Mouse (Mus musculus): Measurements from ENCODE around the gene Scn8a.

The Scn8a gene

DNA sequence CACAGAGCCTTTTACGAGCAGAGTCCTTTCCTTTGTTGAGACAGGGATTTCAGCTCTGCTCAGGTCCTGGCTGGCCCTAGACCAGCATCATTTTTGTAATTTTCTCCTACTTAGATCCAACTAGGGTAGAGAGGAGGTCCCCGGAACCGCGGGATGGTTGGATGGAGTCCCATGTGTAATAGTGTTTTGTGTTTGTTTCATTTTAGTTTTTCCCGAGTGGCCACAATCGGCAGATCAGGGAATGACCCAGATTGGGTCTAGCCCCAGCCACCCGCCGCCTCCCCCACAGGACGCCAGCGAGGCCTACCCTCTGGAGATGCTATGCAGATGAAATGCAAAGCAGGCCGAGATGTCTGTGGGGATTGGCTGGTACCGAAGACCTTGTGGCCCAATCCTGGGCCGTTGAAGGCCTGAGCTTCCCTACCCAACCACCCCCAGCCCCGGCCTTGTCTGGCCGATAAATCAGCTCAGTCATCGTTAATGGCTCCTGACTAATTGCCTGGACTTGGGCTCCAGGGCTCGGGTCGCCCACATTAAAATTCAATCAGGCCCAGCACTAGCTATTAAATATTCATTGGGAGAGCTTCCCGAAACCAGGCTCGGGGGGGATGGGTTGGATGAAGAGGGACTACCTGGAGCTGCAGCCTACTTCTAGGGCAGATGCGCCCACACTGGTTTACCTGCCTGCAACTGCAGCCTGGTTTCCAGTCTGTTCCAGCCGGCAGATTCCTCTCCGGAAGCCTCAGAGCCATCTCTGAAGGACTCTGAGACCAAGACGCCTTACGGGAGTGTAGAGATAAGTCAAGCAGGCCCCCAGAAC, 223.4 kb downstream of the Scn8a start:
- no peak for DNase-seq (ENCODE audit: low spot score in 2 of 2)

DNA sequence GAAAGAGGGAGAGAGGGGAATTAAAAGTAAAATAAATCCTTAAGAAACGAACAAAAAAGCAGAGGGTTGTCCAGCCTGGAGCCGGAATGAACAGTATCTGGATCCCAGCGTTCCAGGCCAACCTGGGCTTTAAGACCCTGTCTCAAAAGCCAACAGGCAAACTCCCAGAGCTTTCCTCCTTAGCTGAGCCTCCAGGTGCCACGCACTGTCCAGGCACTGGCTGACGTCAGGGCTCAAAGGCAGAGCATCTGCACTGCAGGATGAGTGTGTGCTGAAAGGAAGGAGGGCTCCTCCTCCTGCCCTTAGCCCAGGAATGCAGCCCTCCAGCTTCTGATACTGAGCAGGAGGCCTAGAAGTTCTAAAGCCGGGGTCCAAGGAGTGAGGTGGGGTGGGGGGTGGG, 224.3 kb downstream of the Scn8a start:
- DNase-seq (ENCODE audit: low spot score in 2 of 2) = no peak

DNA sequence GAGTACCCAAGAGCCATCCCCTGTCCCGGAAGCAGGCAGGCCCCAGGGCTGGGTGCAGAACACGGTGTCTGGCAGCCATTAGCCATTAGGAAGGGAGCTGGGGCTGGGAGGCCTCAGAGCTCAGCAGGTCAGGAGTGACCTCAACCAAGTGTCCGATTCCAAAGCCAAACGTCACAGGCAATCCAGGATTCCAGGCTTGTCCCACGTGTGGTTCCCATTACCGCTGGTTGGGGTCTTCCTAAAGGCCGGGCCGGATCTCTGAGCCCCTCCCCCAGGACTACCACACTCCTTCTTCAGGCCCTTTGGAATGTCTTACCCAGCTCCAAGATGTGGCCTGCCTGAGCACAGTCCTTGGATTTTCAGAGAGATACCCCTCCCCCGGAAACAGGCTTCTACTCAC, 225.3 kb downstream of the Scn8a start:
- no peak for DNase-seq (ENCODE audit: low spot score in 2 of 2)

DNA sequence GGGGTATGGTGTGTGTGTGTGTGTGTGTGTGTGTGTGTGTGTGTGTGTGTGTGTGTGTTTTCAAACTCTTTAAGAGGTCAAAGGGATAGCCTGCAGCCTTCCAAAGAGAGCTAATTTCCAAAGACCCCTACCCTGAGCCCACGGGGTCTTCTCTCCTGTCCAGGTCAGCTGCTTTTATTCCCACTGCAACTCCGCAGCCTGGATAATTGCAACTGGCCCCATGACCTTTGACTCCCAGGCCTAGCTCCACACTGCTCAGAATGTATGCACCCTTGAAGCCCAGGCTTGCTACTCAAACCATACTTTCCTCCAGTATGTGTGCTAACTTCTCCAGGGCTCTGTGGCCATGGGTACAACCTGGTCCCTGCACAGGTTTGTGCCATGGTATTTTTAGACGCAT, 225.7 kb downstream of the Scn8a start:
- DNase-seq (ENCODE audit: low spot score in 2 of 2) = no peak
